Mouse (Mus musculus): ENCODE data around the gene Lrig2.

DNA sequence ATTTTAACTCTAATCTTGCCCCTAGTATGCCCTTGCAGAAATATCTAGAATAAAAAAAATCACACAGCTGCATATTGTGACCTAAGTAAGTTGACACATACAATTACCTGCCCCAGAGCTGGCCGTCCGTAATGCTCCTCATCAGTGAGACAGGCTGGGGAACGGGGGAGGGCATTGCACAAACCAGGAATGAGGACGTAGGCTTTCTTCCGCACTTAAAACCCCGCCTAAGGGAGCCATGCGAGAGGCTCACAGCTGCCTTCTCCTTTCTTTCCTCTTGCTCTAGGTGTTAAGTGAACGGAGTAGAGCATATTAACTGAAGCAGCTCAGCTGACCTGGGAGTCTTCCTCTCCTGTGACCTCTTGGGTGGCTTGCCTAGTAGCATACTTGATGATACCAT, 149.9 kb downstream of the Lrig2 start:
- no peak for TF ChIP-seq CTCF (IDR thresholded peaks at IDR 0.05; ENCODE audit: low read depth)
- TF ChIP-seq EP300 (IDR thresholded peaks at IDR 0.05; ENCODE audit: low read depth), result no peak

Measured in liver, postnatal 0 days (tissue).